Mouse (Mus musculus): Measurements from ENCODE around the gene Gm13691. TPM values are rescaled to one million over a fixed set of nuclear protein-coding genes. Genes with fewer than 3 reads are reported as not detected.
"Not testable (repeated sequence)": the region's sequence is repeated elsewhere in the genome, so short reads cannot be mapped to it uniquely, and the experiment has no call there.

The Gm13691 gene
- polyA plus RNA-seq, 1 experiment from 2014 or later: not detected

- ATAC-seq (replicated peaks; ENCODE audit: insufficient number of reproducible peaks, low FRiP score, low TSS enrichment): no peak
- 62% methylated on average over 8 of the region's 8 CpGs for WGBS (ENCODE audit: insufficient replicate concordance)
- H3K4me3 ChIP-seq (ENCODE audit: low read depth, low read length): no peak overlapping the region
- no peaks in the 10 kb centered on the region for H3K9me3 ChIP-seq (replicated peaks; ENCODE audit: control insufficient read depth, low read length)
- no peak overlapping the region for H3K9ac ChIP-seq (ENCODE audit: low read depth, low read length)
- no peaks in the 10 kb centered on the region for H3K27me3 ChIP-seq (ENCODE audit: control insufficient read depth, insufficient read depth, low read length)
- H3K4me1 ChIP-seq (ENCODE audit: control insufficient read depth, insufficient read depth, low read length): peaks cover 14% of the 10 kb centered on the region
- H3K27ac ChIP-seq (ENCODE audit: low read depth, low read length): 0 out of 2 replicates have a peak overlapping the region, but pooled peaks have one; percentile 54
- no peak overlapping the region for H3K4me2 ChIP-seq
- no peaks in the 10 kb centered on the region for H3K36me3 ChIP-seq (ENCODE audit: control insufficient read depth, insufficient read depth, low read length)
Measured at GRCm38 (mm10) chr2:84019519-84020305, 29.4 kb downstream of the Gm13691 start.

DNA sequence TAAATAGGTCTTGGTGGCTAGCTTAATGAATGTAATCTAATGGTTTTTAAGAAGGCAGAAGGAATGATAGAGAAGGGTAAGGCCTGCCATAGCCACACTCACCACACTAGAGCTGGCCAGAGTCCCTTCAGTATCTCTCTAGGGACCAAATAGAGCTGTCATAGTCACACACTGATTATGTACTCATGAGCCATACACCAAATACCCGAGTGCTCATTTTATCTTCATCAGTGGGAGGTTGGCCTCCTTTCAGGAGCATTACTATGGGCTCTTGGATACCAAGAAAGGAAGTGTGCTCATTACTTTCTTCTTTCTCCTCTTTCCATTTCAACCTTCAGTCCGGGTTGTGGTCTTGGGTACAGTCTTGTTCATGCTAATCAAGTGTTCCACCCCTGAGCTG lies 31.6 kb downstream of the Gm13691 start:
- no peak overlapping the region for H3K4me3 ChIP-seq (ENCODE audit: low read depth, low read length)
- peaks cover 14% of the 10 kb centered on the region for H3K4me1 ChIP-seq (ENCODE audit: control insufficient read depth, insufficient read depth, low read length)
- no peaks in the 10 kb centered on the region for H3K27me3 ChIP-seq (ENCODE audit: control insufficient read depth, insufficient read depth, low read length)
- 68% methylated on average over 2 of the region's 2 CpGs for WGBS (ENCODE audit: insufficient replicate concordance)
- no peak overlapping the region for H3K9ac ChIP-seq (ENCODE audit: low read depth, low read length)
- no peaks in the 10 kb centered on the region for H3K9me3 ChIP-seq (replicated peaks; ENCODE audit: control insufficient read depth, low read length)
- ATAC-seq (replicated peaks; ENCODE audit: insufficient number of reproducible peaks, low FRiP score, low TSS enrichment): no peak
- H3K4me2 ChIP-seq: no peak overlapping the region
- no peaks in the 10 kb centered on the region for H3K36me3 ChIP-seq (ENCODE audit: control insufficient read depth, insufficient read depth, low read length)
- H3K27ac ChIP-seq (ENCODE audit: low read depth, low read length): no peak overlapping the region

- H3K4me2 ChIP-seq: no peak overlapping the region
- H3K9me3 ChIP-seq (replicated peaks; ENCODE audit: control insufficient read depth, low read length): no peaks in the 10 kb centered on the region
- WGBS (ENCODE audit: insufficient replicate concordance): 82% methylated on average over 2 of the region's 2 CpGs
- no peak overlapping the region for H3K9ac ChIP-seq (ENCODE audit: low read depth, low read length)
- H3K4me3 ChIP-seq (ENCODE audit: low read depth, low read length): no peak overlapping the region
- no peaks in the 10 kb centered on the region for H3K27me3 ChIP-seq (ENCODE audit: control insufficient read depth, insufficient read depth, low read length)
- no peak overlapping the region for H3K27ac ChIP-seq (ENCODE audit: low read depth, low read length)
- H3K36me3 ChIP-seq (ENCODE audit: control insufficient read depth, insufficient read depth, low read length): no peaks in the 10 kb centered on the region
- no peak for ATAC-seq (replicated peaks; ENCODE audit: insufficient number of reproducible peaks, low FRiP score, low TSS enrichment)
- peaks cover 14% of the 10 kb centered on the region for H3K4me1 ChIP-seq (ENCODE audit: control insufficient read depth, insufficient read depth, low read length)
Measured at GRCm38 (mm10) chr2:84022905-84023304, 32.6 kb downstream of the Gm13691 start.

- H3K27ac ChIP-seq (ENCODE audit: low read depth, low read length): no peak overlapping the region
Measured at GRCm38 (mm10) chr2:84023319-84023718, 33.0 kb downstream of the Gm13691 start.

GRCm38 (mm10) chr2:84025217-84025616 lies 34.9 kb downstream of the Gm13691 start:
- Histone ChIP-seq H3K4me2 (no peak overlapping the region), H3K9me3 (replicated peaks; ENCODE audit: control insufficient read depth, low read length) (no peaks in the 10 kb centered on the region), H3K27ac (ENCODE audit: low read depth, low read length) (no peak overlapping the region), H3K9ac (ENCODE audit: low read depth, low read length) (no peak overlapping the region), H3K4me3 (ENCODE audit: low read depth, low read length) (no peak overlapping the region), H3K36me3 (ENCODE audit: control insufficient read depth, insufficient read depth, low read length) (no peaks in the 10 kb centered on the region), H3K27me3 (ENCODE audit: control insufficient read depth, insufficient read depth, low read length) (no peaks in the 10 kb centered on the region), H3K4me1 (ENCODE audit: control insufficient read depth, insufficient read depth, low read length) (no peaks in the 10 kb centered on the region)
- no peak for ATAC-seq (replicated peaks; ENCODE audit: insufficient number of reproducible peaks, low FRiP score, low TSS enrichment)
- 71% methylated on average over 4 of the region's 4 CpGs for WGBS (ENCODE audit: insufficient replicate concordance)

More at GRCm38 (mm10) chr2:84023319-84023718, 33.0 kb downstream of the Gm13691 start:
- H3K4me1 ChIP-seq (ENCODE audit: control insufficient read depth, insufficient read depth, low read length): peaks cover 9% of the 10 kb centered on the region
- H3K36me3 ChIP-seq (ENCODE audit: control insufficient read depth, insufficient read depth, low read length): no peaks in the 10 kb centered on the region
- no peak for ATAC-seq (replicated peaks; ENCODE audit: insufficient number of reproducible peaks, low FRiP score, low TSS enrichment)
- H3K9me3 ChIP-seq (replicated peaks; ENCODE audit: control insufficient read depth, low read length): no peaks in the 10 kb centered on the region
- 73% methylated on average over 2 of the region's 2 CpGs for WGBS (ENCODE audit: insufficient replicate concordance)
- no peaks in the 10 kb centered on the region for H3K27me3 ChIP-seq (ENCODE audit: control insufficient read depth, insufficient read depth, low read length)
- no peak overlapping the region for H3K9ac ChIP-seq (ENCODE audit: low read depth, low read length)
- no peak overlapping the region for H3K4me2 ChIP-seq
- no peak overlapping the region for H3K4me3 ChIP-seq (ENCODE audit: low read depth, low read length)

GRCm38 (mm10) chr2:84032505-84032904 lies 42.2 kb downstream of the Gm13691 start:
- Histone ChIP-seq H3K27ac (ENCODE audit: low read depth, low read length) (no peak overlapping the region), H3K4me3 (ENCODE audit: low read depth, low read length) (no peak overlapping the region), H3K27me3 (ENCODE audit: control insufficient read depth, insufficient read depth, low read length) (no peaks in the 10 kb centered on the region), H3K9me3 (replicated peaks; ENCODE audit: control insufficient read depth, low read length) (no peaks in the 10 kb centered on the region), H3K36me3 (ENCODE audit: control insufficient read depth, insufficient read depth, low read length) (no peaks in the 10 kb centered on the region), H3K9ac (ENCODE audit: low read depth, low read length) (no peak overlapping the region), H3K4me1 (ENCODE audit: control insufficient read depth, insufficient read depth, low read length) (no peaks in the 10 kb centered on the region), H3K4me2 (no peak overlapping the region)
- WGBS (ENCODE audit: insufficient replicate concordance): 87% methylated on average over 2 of the region's 2 CpGs
- no peak for ATAC-seq (replicated peaks; ENCODE audit: insufficient number of reproducible peaks, low FRiP score, low TSS enrichment)

DNA sequence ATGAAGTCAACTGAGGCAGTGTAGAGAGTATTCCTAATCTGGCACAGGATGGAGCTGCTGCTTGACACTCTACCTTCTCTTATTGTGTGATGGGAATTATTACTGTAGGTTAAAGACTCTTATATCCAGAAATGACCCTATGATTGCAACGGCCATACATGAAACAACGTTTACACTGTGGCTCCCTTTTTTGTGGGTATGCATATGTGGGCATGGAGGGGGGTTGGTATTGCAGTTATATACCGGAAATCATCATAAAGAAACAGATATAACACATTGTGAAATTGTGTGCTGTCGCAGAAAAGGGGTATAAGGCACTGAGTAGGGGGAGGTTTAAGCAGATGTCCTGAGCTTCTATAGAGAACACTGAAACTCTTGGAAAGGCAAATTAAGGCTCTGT lies 45.6 kb downstream of the Gm13691 start:
- H3K4me1 ChIP-seq (ENCODE audit: control insufficient read depth, insufficient read depth, low read length): no peaks in the 10 kb centered on the region
- no peak overlapping the region for H3K27ac ChIP-seq (ENCODE audit: low read depth, low read length)
- 81% methylated on average over 4 of the region's 4 CpGs for WGBS (ENCODE audit: insufficient replicate concordance)
- H3K9ac ChIP-seq (ENCODE audit: low read depth, low read length): no peak overlapping the region
- no peaks in the 10 kb centered on the region for H3K9me3 ChIP-seq (replicated peaks; ENCODE audit: control insufficient read depth, low read length)
- no peak overlapping the region for H3K4me2 ChIP-seq
- H3K36me3 ChIP-seq (ENCODE audit: control insufficient read depth, insufficient read depth, low read length): no peaks in the 10 kb centered on the region
- no peaks in the 10 kb centered on the region for H3K27me3 ChIP-seq (ENCODE audit: control insufficient read depth, insufficient read depth, low read length)
- no peak overlapping the region for H3K4me3 ChIP-seq (ENCODE audit: low read depth, low read length)
- no peak for ATAC-seq (replicated peaks; ENCODE audit: insufficient number of reproducible peaks, low FRiP score, low TSS enrichment)

GRCm38 (mm10) chr2:84037304-84037703 lies 47.0 kb downstream of the Gm13691 start:
- Histone ChIP-seq H3K27ac (ENCODE audit: low read depth, low read length) (no peak overlapping the region), H3K4me2 (no peak overlapping the region), H3K27me3 (ENCODE audit: control insufficient read depth, insufficient read depth, low read length) (no peaks in the 10 kb centered on the region), H3K9ac (ENCODE audit: low read depth, low read length) (no peak overlapping the region), H3K4me3 (ENCODE audit: low read depth, low read length) (no peak overlapping the region), H3K36me3 (ENCODE audit: control insufficient read depth, insufficient read depth, low read length) (no peaks in the 10 kb centered on the region), H3K9me3 (replicated peaks; ENCODE audit: control insufficient read depth, low read length) (no peaks in the 10 kb centered on the region), H3K4me1 (ENCODE audit: control insufficient read depth, insufficient read depth, low read length) (no peaks in the 10 kb centered on the region)
- 21% methylated on average over 4 of the region's 4 CpGs for WGBS (ENCODE audit: insufficient replicate concordance)
- no peak for ATAC-seq (replicated peaks; ENCODE audit: insufficient number of reproducible peaks, low FRiP score, low TSS enrichment)

DNA sequence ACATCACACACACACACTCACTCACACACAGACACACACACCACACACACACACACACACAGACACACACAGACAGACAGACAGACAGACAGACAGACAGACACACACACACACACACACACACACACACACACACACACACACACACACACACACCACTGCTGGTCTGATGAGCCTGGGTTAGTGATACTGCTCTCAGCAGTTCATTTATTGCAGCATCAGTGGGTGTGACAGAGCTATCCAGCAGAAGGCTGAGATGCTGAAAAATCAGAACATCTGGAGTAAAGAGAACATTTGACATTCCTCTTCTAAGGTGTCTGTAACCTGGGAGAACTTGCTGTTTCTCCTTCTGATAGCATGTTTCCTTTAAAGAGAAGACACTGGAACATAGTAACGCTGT lies 47.6 kb downstream of the Gm13691 start:
- not testable (repeated sequence) for H3K36me3 ChIP-seq (ENCODE audit: control insufficient read depth, insufficient read depth, low read length); H3K4me1 ChIP-seq (ENCODE audit: control insufficient read depth, insufficient read depth, low read length); H3K27ac ChIP-seq (ENCODE audit: low read depth, low read length); H3K9ac ChIP-seq (ENCODE audit: low read depth, low read length); H3K4me2 ChIP-seq; ATAC-seq (replicated peaks; ENCODE audit: insufficient number of reproducible peaks, low FRiP score, low TSS enrichment); H3K9me3 ChIP-seq (replicated peaks; ENCODE audit: control insufficient read depth, low read length); H3K4me3 ChIP-seq (ENCODE audit: low read depth, low read length); H3K27me3 ChIP-seq (ENCODE audit: control insufficient read depth, insufficient read depth, low read length)
- 63% methylated on average over 1 of the region's 1 CpGs for WGBS (ENCODE audit: insufficient replicate concordance)
